28 mouse cellular contexts compared by ENCODE assay signal in genomic region chr5:74700918-74701317, GRCm38 (mm10). TPM values are rescaled to one million over a fixed set of nuclear protein-coding genes. Genes with fewer than 3 reads are reported as not detected.
DNase-seq lines count a peak whose midpoint lies in the region; ATAC-seq and TF ChIP-seq lines count a peak whose summit lies in the region.
"Had no signal": no experiment of that assay in that cellular context is flagged by ENCODE, and none has a peak within 500 bp of the region (broad histone marks: within the 10 kb centered on the region; RNA-seq: fewer than 3 reads in every experiment).

No protein-coding gene starts in this region.

- peaks cover 1% of the 10 kb centered on the region; the same call in 1 of the 2 replicates for H3K79me2 ChIP-seq in heart, adult 2 months (replicated peaks; ENCODE audit: control insufficient read depth, insufficient read depth, low read length)

- no peak for TF ChIP-seq CTCF in heart, adult 2 months (IDR thresholded peaks at IDR 0.05)
- TF ChIP-seq CTCF in intestine, postnatal 0 days (IDR thresholded peaks at IDR 0.05; ENCODE audit: low read depth): no peak
- no peak for TF ChIP-seq CTCF in hindbrain, postnatal 0 days (IDR thresholded peaks at IDR 0.05; ENCODE audit: low read depth)

- DNase-seq in heart, adult 2 months: no peak
- DNase-seq in heart, postnatal 36 days: no peak
- peak; percentile 79 for DNase-seq in midbrain, embryonic 11.5 days (ENCODE audit: low spot score, missing footprints)
- DNase-seq in midbrain, embryonic 14.5 days: no peak
- DNase-seq in hindbrain, postnatal 0 days (ENCODE audit: low spot score): no peak
- DNase-seq in cerebellum, adult 11-12 months: no peak
- DNase-seq: adrenal gland, postnatal 10 days; adrenal gland, postnatal 36 days; B cell, adult 2 months; cerebellum, adult 11 months; cerebellum, adult 8-10 months; cerebellum, postnatal 36 days; embryo, embryonic 11 days; gastrocnemius, postnatal 10 days; gastrocnemius, postnatal 36 days; heart, adult 11 months; heart, postnatal 4 days had no signal

- no peaks in the 10 kb centered on the region for H3K9me3 ChIP-seq in midbrain, embryonic 11.5 days (ENCODE audit: control insufficient read depth, low read length)
- H3K9me3 ChIP-seq in midbrain, embryonic 14.5 days (ENCODE audit: control insufficient read depth, low read length): no peaks in the 10 kb centered on the region
- no peaks in the 10 kb centered on the region for H3K9me3 ChIP-seq in intestine, postnatal 0 days (ENCODE audit: control insufficient read depth)
- H3K9me3 ChIP-seq in hindbrain, postnatal 0 days (ENCODE audit: low read length): no peaks in the 10 kb centered on the region
- H3K9me3 ChIP-seq: embryonic facial prominence, embryonic 10.5 days; embryonic facial prominence, embryonic 13.5 days; forebrain, embryonic 12.5 days; forebrain, embryonic 15.5 days; G1E; heart, embryonic 12.5 days; heart, embryonic 15.5 days had no signal

- TF ChIP-seq EP300 in heart, adult 2 months (IDR thresholded peaks at IDR 0.05; ENCODE audit: insufficient read depth, low read depth, low read length): no peak

- H3K27me3 ChIP-seq in heart, adult 2 months (ENCODE audit: control insufficient read depth, insufficient read depth, low read length): no peaks in the 10 kb centered on the region
- no peaks in the 10 kb centered on the region for H3K27me3 ChIP-seq in midbrain, embryonic 11.5 days (ENCODE audit: control insufficient read depth, insufficient read depth, low read length)
- H3K27me3 ChIP-seq in midbrain, embryonic 14.5 days (ENCODE audit: control insufficient read depth, insufficient read depth, low read length): no peaks in the 10 kb centered on the region
- H3K27me3 ChIP-seq in intestine, postnatal 0 days (replicated peaks; ENCODE audit: control insufficient read depth, insufficient read depth, low read length): no peaks in the 10 kb centered on the region
- no peaks in the 10 kb centered on the region for H3K27me3 ChIP-seq in hindbrain, postnatal 0 days (ENCODE audit: insufficient read depth, low read length)
- H3K27me3 ChIP-seq: embryonic facial prominence, embryonic 13.5 days; forebrain, embryonic 15.5 days; heart, embryonic 12.5 days; heart, embryonic 15.5 days; Patski had no signal

- peak overlapping the region; percentile 91 for H3K27ac ChIP-seq in heart, adult 2 months
- H3K27ac ChIP-seq in midbrain, embryonic 11.5 days (ENCODE audit: low read depth, low read length): no peak overlapping the region
- no peak overlapping the region for H3K27ac ChIP-seq in midbrain, embryonic 14.5 days (replicated peaks; ENCODE audit: low read depth, low read length)
- peak overlapping the region; percentile 58 for H3K27ac ChIP-seq in intestine, postnatal 0 days (ENCODE audit: low read depth, low read length)
- no peak overlapping the region for H3K27ac ChIP-seq in hindbrain, postnatal 0 days
- H3K27ac ChIP-seq: embryonic facial prominence, embryonic 10.5 days; embryonic facial prominence, embryonic 13.5 days; forebrain, embryonic 12.5 days; forebrain, embryonic 15.5 days; heart, embryonic 15.5 days; hindbrain, embryonic 14.5 days had no signal

- intact Hi-C loops in heart, adult 2 months (cut with DNase I): loop anchor here (5.0 to 10.0 kb wide), 2 partner anchors 59 to 386 kb away; no protein-coding TSS in a partner anchor
- intact Hi-C loops in heart, postnatal 36 days (cut with DNase I): no loop called here

- no peak for TF ChIP-seq POLR2A in heart, adult 2 months (IDR thresholded peaks at IDR 0.05; ENCODE audit: insufficient read depth, low read depth, low read length)

- H3K36me3 ChIP-seq in heart, adult 2 months (ENCODE audit: control insufficient read depth, insufficient read depth, low read length): peaks cover 3% of the 10 kb centered on the region
- H3K36me3 ChIP-seq in midbrain, embryonic 11.5 days (ENCODE audit: control insufficient read depth, insufficient read depth, low read length): no peaks in the 10 kb centered on the region
- H3K36me3 ChIP-seq in midbrain, embryonic 14.5 days (ENCODE audit: control insufficient read depth, insufficient read depth, low read length): no peaks in the 10 kb centered on the region
- 0 out of 2 replicates have a peak, but pooled peaks cover 3% of the 10 kb centered on the region for H3K36me3 ChIP-seq in intestine, postnatal 0 days (ENCODE audit: control insufficient read depth, insufficient read depth)
- no peaks in the 10 kb centered on the region for H3K36me3 ChIP-seq in hindbrain, postnatal 0 days (ENCODE audit: insufficient read depth, low read length)
- H3K36me3 ChIP-seq: embryonic facial prominence, embryonic 10.5 days; embryonic facial prominence, embryonic 13.5 days; forebrain, embryonic 12.5 days; forebrain, embryonic 15.5 days; G1E; heart, embryonic 12.5 days; heart, embryonic 15.5 days had no signal

- no peak overlapping the region for H3K4me2 ChIP-seq in midbrain, embryonic 11.5 days
- H3K4me2 ChIP-seq in midbrain, embryonic 14.5 days (ENCODE audit: low read length): no peak overlapping the region
- H3K4me2 ChIP-seq in intestine, postnatal 0 days (replicated peaks; ENCODE audit: low read depth): peak overlapping the region; percentile 43; the same call in 1 of the 2 replicates
- no peak overlapping the region for H3K4me2 ChIP-seq in hindbrain, postnatal 0 days (ENCODE audit: low read depth, low read length)
- H3K4me2 ChIP-seq: embryonic facial prominence, embryonic 13.5 days; forebrain, embryonic 12.5 days; forebrain, embryonic 15.5 days; heart, embryonic 12.5 days; heart, embryonic 15.5 days; hindbrain, embryonic 14.5 days had no signal

- no peak for ATAC-seq in midbrain, embryonic 11.5 days (ENCODE audit: low FRiP score)
- no peak for ATAC-seq in midbrain, embryonic 14.5 days (ENCODE audit: low FRiP score, low TSS enrichment)
- peak; percentile 73 for ATAC-seq in intestine, postnatal 0 days
- no peak for ATAC-seq in hindbrain, postnatal 0 days
- ATAC-seq: forebrain, embryonic 15.5 days; Patski had no signal

- WGBS in heart, adult 2 months: 49% methylated on average over 2 of the region's 2 CpGs
- WGBS in midbrain, embryonic 11.5 days: 83% methylated on average over 2 of the region's 2 CpGs
- WGBS in midbrain, embryonic 14.5 days: 91% methylated on average over 2 of the region's 2 CpGs
- 34% methylated on average over 2 of the region's 2 CpGs for WGBS in intestine, postnatal 0 days
- 71% methylated on average over 2 of the region's 2 CpGs for WGBS in hindbrain, postnatal 0 days

- no peak overlapping the region; the same call in 1 of the 2 replicates for H3K9ac ChIP-seq in heart, adult 2 months (ENCODE audit: low read depth, low read length)
- no peak overlapping the region for H3K9ac ChIP-seq in midbrain, embryonic 11.5 days (ENCODE audit: low read length)
- H3K9ac ChIP-seq in midbrain, embryonic 14.5 days (replicated peaks; ENCODE audit: low read length): no peak overlapping the region
- no peak overlapping the region for H3K9ac ChIP-seq in intestine, postnatal 0 days (ENCODE audit: low read depth, low read length)
- H3K9ac ChIP-seq in hindbrain, postnatal 0 days (replicated peaks; ENCODE audit: low read length): no peak overlapping the region
- H3K9ac ChIP-seq: embryonic facial prominence, embryonic 13.5 days; forebrain, embryonic 12.5 days; forebrain, embryonic 15.5 days; heart, embryonic 12.5 days; heart, embryonic 15.5 days; hindbrain, embryonic 14.5 days had no signal

- peaks cover 18% of the 10 kb centered on the region for H3K4me1 ChIP-seq in heart, adult 2 months (ENCODE audit: control insufficient read depth, insufficient read depth, low read length)
- no peaks in the 10 kb centered on the region for H3K4me1 ChIP-seq in midbrain, embryonic 11.5 days (ENCODE audit: control insufficient read depth, insufficient read depth, low read length)
- H3K4me1 ChIP-seq in midbrain, embryonic 14.5 days (ENCODE audit: control insufficient read depth, insufficient read depth, low read length): peaks cover 3% of the 10 kb centered on the region; the same call in 1 of the 2 replicates
- H3K4me1 ChIP-seq in intestine, postnatal 0 days (replicated peaks; ENCODE audit: control insufficient read depth, insufficient read depth, low read length): no peaks in the 10 kb centered on the region; the same call in 1 of the 2 replicates
- 0 out of 2 replicates have a peak, but pooled peaks cover 6% of the 10 kb centered on the region for H3K4me1 ChIP-seq in hindbrain, postnatal 0 days (ENCODE audit: insufficient read depth, low read length)

- peak overlapping the region; percentile 25 for H3K4me3 ChIP-seq in heart, adult 2 months
- no peak overlapping the region for H3K4me3 ChIP-seq in midbrain, embryonic 11.5 days (ENCODE audit: low read depth, low read length)
- no peak overlapping the region for H3K4me3 ChIP-seq in midbrain, embryonic 14.5 days (replicated peaks; ENCODE audit: low read depth, low read length)
- peak overlapping the region; percentile 4; the same call in 1 of the 2 replicates for H3K4me3 ChIP-seq in intestine, postnatal 0 days (ENCODE audit: low read depth, low read length)
- H3K4me3 ChIP-seq in hindbrain, postnatal 0 days (ENCODE audit: low read length): no peak overlapping the region
- H3K4me3 ChIP-seq: embryonic facial prominence, embryonic 10.5 days; embryonic facial prominence, embryonic 13.5 days; erythroblast, embryonic 14.5 days; forebrain, embryonic 12.5 days; forebrain, embryonic 15.5 days; heart, embryonic 12.5 days; heart, embryonic 15.5 days had no signal

RNA-seq across cellular contexts. Expression of gene Lnx1, which starts 1.8 kb away (rescaled TPM):
- total RNA-seq in heart, adult 2 months (2021): 10 to 100 TPM in 1 of 2 experiments, 1 to 10 TPM in 1; 9.8 to 12.2 TPM
- 6.8 and 13.8 TPM in 2 replicates for polyA plus RNA-seq in heart, adult 2 months (2012; rRNA removed)
- 10 to 100 TPM in 1 of 2 experiments, 1 to 10 TPM in 1; 8.2 to 10.1 TPM for total RNA-seq in heart, postnatal 36 days (2021)
- polyA plus RNA-seq in midbrain, embryonic 11.5 days (2014; fragmentation: Nextera tagmentation; extraction: Ambion mirVana): 0.51 and 0.74 TPM in 2 replicates
- 10.9 and 11.5 TPM in 2 replicates for polyA plus RNA-seq in midbrain, embryonic 14.5 days (2014; fragmentation: Nextera tagmentation; extraction: Ambion mirVana)
- polyA plus RNA-seq in intestine, postnatal 0 days (2015; fragmentation: Nextera tagmentation; extraction: Ambion mirVana): 5.0 and 5.5 TPM in 2 replicates
- 32.0 and 35.5 TPM in 2 replicates for total RNA-seq in hindbrain, postnatal 0 days (2014; rRNA removed)
- 17.8 and 19.1 TPM in 2 replicates for polyA plus RNA-seq in hindbrain, postnatal 0 days (2015; fragmentation: Nextera tagmentation; extraction: Ambion mirVana)
- polyA plus RNA-seq: erythroblast, embryonic 14.5 days; G1E had no signal

Comparison
In these comparisons a context has a peak if more than half of its experiments do, and no peak if none do; other contexts are left out.
1. H3K27ac ChIP-seq: peak in heart, adult 2 months (single experiment) and intestine, postnatal 0 days (single experiment); none in midbrain, embryonic 11.5 days (single experiment), midbrain, embryonic 14.5 days (single experiment) and hindbrain, postnatal 0 days (single experiment).
2. H3K4me3 ChIP-seq: peak in heart, adult 2 months (single experiment) and intestine, postnatal 0 days (single experiment); none in midbrain, embryonic 11.5 days (single experiment), midbrain, embryonic 14.5 days (single experiment) and hindbrain, postnatal 0 days (single experiment).